Mouse (Mus musculus) liver, adult 2 months (tissue): Measurements from ENCODE around the gene Shank2.

Source experiments
- CTCF ChIP-seq: fragments of 200-500 bp; IDR thresholded peaks from 2 replicates; pipeline ENCODE4 v1.5.1; 2011; ENCODE audit warnings: low read depth, low read length, control low read depth
- POLR2A ChIP-seq: fragments of 200-500 bp; IDR thresholded peaks from 2 replicates; pipeline ENCODE4 v1.6.1; 2011; ENCODE audit warnings: low read length, control low read depth; ENCODE audit not compliant: insufficient read depth; ENCODE audit errors: extremely low read depth

DNA sequence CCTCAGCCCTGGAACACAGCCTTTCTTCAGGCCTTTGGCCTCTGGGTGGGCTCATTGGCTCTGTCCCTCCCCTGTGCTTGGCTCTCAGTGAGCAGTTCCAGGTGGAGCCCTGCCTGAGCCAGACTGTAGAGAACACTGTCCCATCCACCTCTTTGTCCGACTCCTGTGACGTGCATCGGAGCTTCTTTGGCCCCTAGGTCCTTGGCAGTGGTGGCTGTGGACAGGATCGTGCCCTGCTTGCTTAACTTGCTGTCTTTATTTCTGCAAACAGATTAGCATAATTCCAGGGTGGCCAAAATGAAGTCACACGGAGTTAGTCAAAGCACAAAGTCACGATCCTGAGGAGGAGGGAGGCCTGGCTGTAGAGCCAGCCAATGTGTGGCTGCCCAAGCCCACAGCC is 419.8 kb downstream of the Shank2 start:
- no peak for TF ChIP-seq CTCF
- no peak for TF ChIP-seq POLR2A
